Mouse (Mus musculus) frontal cortex, postnatal 36 days (tissue): ENCODE measurements around the gene Hoxd9.

ENCODE experiments used
- DNase-seq, 2 experiments: peaks; one replicate each; pipeline ENCODE4 v3.0.0; 2022; ENCODE audit warnings: low spot score in 2 of 2

The Hoxd9 gene

GRCm38 (mm10) chr2:74747661-74748141, 50.2 kb downstream of the Hoxd9 start:
- DNase-seq = no peak

GRCm38 (mm10) chr2:74748436-74748995, 51.0 kb downstream of the Hoxd9 start:
- DNase-seq = no peak

- no peak for DNase-seq
Measured at GRCm38 (mm10) chr2:74749337-74750121, 52.0 kb downstream of the Hoxd9 start.
